Mouse (Mus musculus) G1E (cell line): ENCODE measurements around the gene Steap3.

Experiments used
- CTCF ChIP-seq: IDR thresholded peaks from 2 replicates; pipeline ENCODE4 v1.5.1; 2012; ENCODE audit warnings: low read depth, low read length, inconsistent platforms, mixed read lengths
- GATA1 ChIP-seq: IDR thresholded peaks from 2 replicates; pipeline ENCODE4 v1.6.1; 2012; ENCODE audit warnings: borderline replicate concordance, low read length, inconsistent platforms, mixed read lengths
- GATA2 ChIP-seq: IDR thresholded peaks from 2 replicates; pipeline ENCODE4 v1.6.1; 2012; ENCODE audit warnings: low read depth, low read length, inconsistent platforms, borderline replicate concordance
- POLR2AphosphoS5 ChIP-seq: IDR thresholded peaks from 2 replicates; pipeline ENCODE4 v1.6.1; 2012; ENCODE audit warnings: low read depth, low read length, inconsistent platforms; ENCODE audit not compliant: insufficient replicate concordance
- TAL1 ChIP-seq: conservative IDR thresholded peaks from 2 replicates; pipeline ENCODE4 v1.6.1; 2012; ENCODE audit warnings: low read depth, low read length, inconsistent platforms, mixed read lengths

GRCm38 (mm10) chr1:120247351-120247750 lies 25.2 kb downstream of the Steap3 start:
- TF ChIP-seq CTCF: no peak
- TF ChIP-seq POLR2AphosphoS5: no peak
- TF ChIP-seq GATA1: no peak
- no peak for TF ChIP-seq TAL1
- no peak for TF ChIP-seq GATA2
